In the genomic region with DNA sequence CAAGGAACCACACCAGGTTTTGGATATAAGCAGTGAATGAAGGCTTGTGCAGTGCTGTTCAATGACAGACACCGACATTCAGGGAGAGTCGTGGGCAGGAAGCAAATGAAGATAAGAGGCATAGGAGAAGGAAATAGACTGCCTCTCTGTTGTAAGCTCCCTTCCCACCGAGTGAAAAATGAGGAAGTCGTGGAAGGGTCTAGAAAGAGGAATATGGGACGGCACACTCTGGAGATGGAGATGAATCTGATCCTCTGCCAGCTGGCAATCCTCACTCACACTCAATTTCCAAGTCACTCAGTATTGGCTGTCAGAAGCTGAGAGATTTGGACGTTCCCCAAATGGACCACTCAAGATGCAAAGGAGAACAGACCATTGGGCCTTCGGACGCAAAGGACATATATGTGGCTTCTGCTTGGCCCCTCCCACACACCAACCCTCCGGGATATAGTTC, we compare ENCODE assay signal across 17 mouse cellular contexts. TPM values are rescaled to one million over a fixed set of nuclear protein-coding genes. Genes with fewer than 3 reads are reported as not detected.
DNase-seq lines count a peak whose midpoint lies in the region; ATAC-seq lines count a peak whose summit lies in the region.
"Had no signal": no experiment of that assay in that cellular context is flagged by ENCODE, and none has a peak within 500 bp of the region (broad histone marks: within the 10 kb centered on the region; RNA-seq: fewer than 3 reads in every experiment).

A gene (plus strand): TSS at position 404 of the 454 bp plus-strand sequence.

- no peaks in the 10 kb centered on the region for H3K4me1 ChIP-seq in heart, embryonic 11.5 days (ENCODE audit: control insufficient read depth, insufficient read depth, low read length)
- H3K4me1 ChIP-seq in brown adipose tissue, adult 24 weeks (ENCODE audit: control insufficient read depth, insufficient read depth, insufficient read length, low read length), result no peaks in the 10 kb centered on the region
- no peaks in the 10 kb centered on the region for H3K4me1 ChIP-seq in forebrain, embryonic 13.5 days
- H3K4me1 ChIP-seq in forebrain, embryonic 12.5 days, result no peaks in the 10 kb centered on the region
- H3K4me1 ChIP-seq: heart, embryonic 15.5 days; midbrain, embryonic 10.5 days had no signal

- no peaks in the 10 kb centered on the region for H3K36me3 ChIP-seq in heart, embryonic 11.5 days (ENCODE audit: control insufficient read depth, insufficient read depth, low read length)
- no peaks in the 10 kb centered on the region for H3K36me3 ChIP-seq in forebrain, embryonic 13.5 days (ENCODE audit: poor library complexity, severe bottlenecking)
- H3K36me3 ChIP-seq in forebrain, embryonic 12.5 days (replicated peaks), result no peaks in the 10 kb centered on the region
- H3K36me3 ChIP-seq: G1E; heart, embryonic 15.5 days; liver, embryonic 12.5 days; midbrain, embryonic 10.5 days had no signal

- peak; percentile 32 to 71 for DNase-seq in heart, adult 18-20 months
- peak; percentile 65 to 67 for DNase-seq in lung, postnatal 4 days
- no peak for DNase-seq in right cerebral cortex, postnatal 36 days (ENCODE audit: low spot score in 2 of 2)
- DNase-seq: adrenal gland, postnatal 14 days; cerebellum, adult 11-12 months; right cerebral cortex, adult 18-20 months had no signal

- H3K9me3 ChIP-seq in heart, embryonic 11.5 days (replicated peaks; ENCODE audit: control insufficient read depth, low read length), result no peaks in the 10 kb centered on the region
- H3K9me3 ChIP-seq in forebrain, embryonic 13.5 days (replicated peaks), result no peaks in the 10 kb centered on the region
- no peaks in the 10 kb centered on the region for H3K9me3 ChIP-seq in forebrain, embryonic 12.5 days
- H3K9me3 ChIP-seq: G1E; heart, embryonic 15.5 days; liver, embryonic 12.5 days; midbrain, embryonic 10.5 days had no signal

- H3K27ac ChIP-seq in heart, embryonic 11.5 days (ENCODE audit: low read depth, low read length), result no peak within 1 kb of the TSS
- H3K27ac ChIP-seq in brown adipose tissue, adult 24 weeks (replicated peaks; ENCODE audit: low read depth, low read length), result peak within 1 kb of the TSS; percentile 61
- no peak within 1 kb of the TSS for H3K27ac ChIP-seq in forebrain, embryonic 13.5 days
- H3K27ac ChIP-seq in forebrain, embryonic 12.5 days, result no peak within 1 kb of the TSS
- H3K27ac ChIP-seq: heart, embryonic 15.5 days; liver, embryonic 12.5 days; midbrain, embryonic 10.5 days had no signal

- H3K27me3 ChIP-seq in heart, embryonic 11.5 days (ENCODE audit: control insufficient read depth, insufficient read depth, low read length), result no peaks in the 10 kb centered on the region
- no peaks in the 10 kb centered on the region for H3K27me3 ChIP-seq in forebrain, embryonic 13.5 days
- no peaks in the 10 kb centered on the region for H3K27me3 ChIP-seq in forebrain, embryonic 12.5 days
- H3K27me3 ChIP-seq: heart, embryonic 15.5 days; liver, embryonic 12.5 days had no signal

- WGBS in heart, embryonic 11.5 days (ENCODE audit: insufficient replicate concordance), result 56% methylated on average over 9 of the region's 9 CpGs
- WGBS in forebrain, embryonic 13.5 days, result 90% methylated on average over 9 of the region's 9 CpGs
- 86% methylated on average over 9 of the region's 9 CpGs for WGBS in forebrain, embryonic 12.5 days

- ATAC-seq in heart, embryonic 11.5 days (replicated peaks; ENCODE audit: insufficient number of reproducible peaks, low FRiP score, low TSS enrichment), result no peak
- ATAC-seq in hematopoietic stem cell, adult 5-6 weeks (replicated peaks in 1 of 2; ENCODE audit: insufficient read depth in 1 of 2, low FRiP score in 2 of 2, low TSS enrichment in 1 of 2, low read depth in 1 of 2, poor library complexity in 2 of 2, severe bottlenecking in 2 of 2), result peak; percentile 62 to 66; a peak in 3 of 4 replicates
- ATAC-seq in forebrain, embryonic 13.5 days, result no peak
- no peak for ATAC-seq in forebrain, embryonic 12.5 days (ENCODE audit: low FRiP score)
- ATAC-seq: inflammation-experienced regulatory T-cells, adult 6 months; liver, embryonic 12.5 days had no signal

- H3K9ac ChIP-seq in heart, embryonic 11.5 days (ENCODE audit: low read depth, low read length), result no peak within 1 kb of the TSS
- H3K9ac ChIP-seq in forebrain, embryonic 13.5 days, result no peak within 1 kb of the TSS
- no peak within 1 kb of the TSS for H3K9ac ChIP-seq in forebrain, embryonic 12.5 days
- H3K9ac ChIP-seq: heart, embryonic 15.5 days; liver, embryonic 12.5 days had no signal

- no peak within 1 kb of the TSS for H3K4me3 ChIP-seq in heart, embryonic 11.5 days (ENCODE audit: low read depth, low read length)
- peak within 1 kb of the TSS; percentile 33 for H3K4me3 ChIP-seq in brown adipose tissue, adult 24 weeks (ENCODE audit: insufficient read depth, low read depth, low read length)
- H3K4me3 ChIP-seq in forebrain, embryonic 13.5 days, result no peak within 1 kb of the TSS
- no peak within 1 kb of the TSS for H3K4me3 ChIP-seq in forebrain, embryonic 12.5 days (replicated peaks)
- H3K4me3 ChIP-seq: heart, embryonic 15.5 days; liver, embryonic 12.5 days; midbrain, embryonic 10.5 days had no signal

- no peak within 1 kb of the TSS for H3K4me2 ChIP-seq in heart, embryonic 11.5 days
- no peak within 1 kb of the TSS for H3K4me2 ChIP-seq in forebrain, embryonic 13.5 days
- H3K4me2 ChIP-seq in forebrain, embryonic 12.5 days, result no peak within 1 kb of the TSS
- H3K4me2 ChIP-seq: heart, embryonic 15.5 days; liver, embryonic 12.5 days had no signal

RNA-seq across cellular contexts. Expression of the gene that starts here (rescaled TPM):
- total RNA-seq in heart, adult 18-20 months (2021), result 1 to 10 TPM; 3.5 to 5.1 TPM
- polyA plus RNA-seq in heart, embryonic 11.5 days (2014; fragmentation: Nextera tagmentation; extraction: Ambion mirVana), result 0.17 and 0.29 TPM in 2 replicates
- polyA plus RNA-seq in brown adipose tissue, adult 24 weeks (2012; ENCODE audit: insufficient read depth, insufficient read length, missing spikeins), result 13.1 and 16.8 TPM in 2 replicates
- 1.2 and 5.9 TPM in 2 replicates for total RNA-seq in hematopoietic stem cell, adult 5-6 weeks (2017)
- 0.32 TPM in 1 of 2 replicates, not detected in the other for polyA plus RNA-seq in forebrain, embryonic 13.5 days (2015; fragmentation: Nextera tagmentation; extraction: Ambion mirVana)
- polyA plus RNA-seq in forebrain, embryonic 12.5 days (2016; fragmentation: Nextera tagmentation; extraction: Ambion mirVana), result not detected in 2 replicates
- total RNA-seq: G1E; neutrophil, adult 5-6 weeks had no signal
- polyA plus RNA-seq: G1E; inflammation-experienced regulatory T-cells, adult 6 months; midbrain, embryonic 10.5 days had no signal

Comparison
In these comparisons a context has a peak if more than half of its experiments do, and no peak if none do; other contexts are left out.
1. RNA of the gene that starts here (polyA plus RNA-seq): 13.1 to 16.8 TPM in brown adipose tissue, adult 24 weeks; 0.32 TPM in forebrain, embryonic 13.5 days, 0.17 to 0.29 TPM in heart, embryonic 11.5 days and not detected in forebrain, embryonic 12.5 days; every median in the first group is over 10 times any median in the second.
2. DNase-seq: peak in heart, adult 18-20 months (2 of 2) and lung, postnatal 4 days (2 of 2); none in right cerebral cortex, postnatal 36 days (0 of 2).
3. ATAC-seq: peak in hematopoietic stem cell, adult 5-6 weeks (2 of 2); none in heart, embryonic 11.5 days (single experiment), forebrain, embryonic 13.5 days (single experiment) and forebrain, embryonic 12.5 days (single experiment).